Mouse (Mus musculus) lung, embryonic 14.5 days (tissue): ENCODE data around the gene Kras. TPM values are rescaled to one million over a fixed set of nuclear protein-coding genes. Genes with fewer than 3 reads are reported as not detected.

Experiments used
- ATAC-seq: fragments of 200-750 bp; cut with Nextera tagmentation; 2 replicates; pipeline ENCODE4 v1.8.0; 2017; ENCODE audit warnings: mild to moderate bottlenecking, moderate TSS enrichment, moderate library complexity; ENCODE audit not compliant: insufficient read depth
- DNase-seq: peaks from one replicate; pipeline ENCODE4 v3.0.0-alpha.2; 2015
- H3K27ac ChIP-seq: fragments of 300-500 bp; sonication (generic); 2 replicates; pipeline ENCODE4 v1.5.1; 2014; ENCODE audit warnings: low read depth, mild to moderate bottlenecking, moderate library complexity
- H3K27me3 ChIP-seq: fragments of 300-500 bp; sonication (generic); 2 replicates; pipeline ENCODE4 v1.6.1; 2014; ENCODE audit warnings: low read length, control low read depth; ENCODE audit not compliant: insufficient read depth
- H3K36me3 ChIP-seq: fragments of 300-500 bp; sonication (generic); 2 replicates; pipeline ENCODE4 v1.6.1; 2014; ENCODE audit warnings: control low read depth; ENCODE audit not compliant: insufficient read depth
- H3K4me1 ChIP-seq: fragments of 300-500 bp; sonication (generic); 2 replicates; pipeline ENCODE4 v1.6.1; 2014; ENCODE audit warnings: antibody characterized with exemption, control low read depth; ENCODE audit not compliant: insufficient read depth
- H3K4me2 ChIP-seq: fragments of 300-500 bp; sonication (generic); 2 replicates; pipeline ENCODE4 v1.6.1; 2014; ENCODE audit warnings: mild to moderate bottlenecking
- H3K4me3 ChIP-seq: fragments of 300-500 bp; sonication (generic); 2 replicates; pipeline ENCODE4 v1.5.1; 2014; ENCODE audit warnings: low read depth, low read length
- H3K9ac ChIP-seq: fragments of 300-500 bp; sonication (generic); 2 replicates; pipeline ENCODE4 v1.6.1; 2014
- H3K9me3 ChIP-seq: fragments of 300-500 bp; sonication (generic); 2 replicates; pipeline ENCODE4 v1.6.1; 2016; ENCODE audit warnings: low read depth, low read length, control low read depth
- CTCF ChIP-seq: IDR thresholded peaks from 2 replicates; pipeline ENCODE4 v1.5.1; 2016; ENCODE audit warnings: antibody characterized with exemption, low read depth
- WGBS: fragments of 180-500 bp; shearing (Covaris S2); extraction: QIAGEN DNeasy Blood & Tissue Kit; methylation state at CpG from one replicate; pipeline ENCODE4 v1.1.7; 2014; 5-methylcytosine and 5-hydroxymethylcytosine counted together
- polyA plus RNA-seq: library from polyadenylated mRNA; unstranded; fragments of >200 nt; fragmentation: Nextera tagmentation; extraction: Ambion mirVana; gene quantifications from 2 replicates; pipeline ENCODE4 v1.2.1, GENCODE M21; 2014

Gene Kras
- polyA plus RNA-seq, 1 experiment from 2014 or later, result 116 TPM

- TF ChIP-seq CTCF, result no peak
- Histone ChIP-seq H3K4me1 (no peaks in the 10 kb centered on the region), H3K27me3 (no peaks in the 10 kb centered on the region), H3K9me3 (no peaks in the 10 kb centered on the region), H3K4me2 (no peak overlapping the region), H3K27ac (no peak overlapping the region), H3K9ac (no peak overlapping the region), H3K4me3 (no peak overlapping the region), H3K36me3 (no peaks in the 10 kb centered on the region)
- DNase-seq, result no peak
- ATAC-seq, result no peak
- WGBS, result 81% methylated on average over 8 of the region's 8 CpGs
These were observed 34.2 kb upstream of the Kras start for GRCm38 (mm10) chr6:145284286-145284685.

GRCm38 (mm10) chr6:145277138-145277763, 27.2 kb upstream of the Kras start:
- Histone ChIP-seq H3K4me3 (no peak overlapping the region), H3K27ac (no peak overlapping the region), H3K9ac (no peak overlapping the region), H3K4me1 (peaks cover 10% of the 10 kb centered on the region; the same call in 1 of the 2 replicates), H3K9me3 (no peaks in the 10 kb centered on the region), H3K4me2 (no peak overlapping the region), H3K27me3 (no peaks in the 10 kb centered on the region), H3K36me3 (no peaks in the 10 kb centered on the region)
- ATAC-seq, result no peak
- TF ChIP-seq CTCF, result no peak
- no peak for DNase-seq
- 69% methylated on average over 9 of the region's 9 CpGs for WGBS

DNA sequence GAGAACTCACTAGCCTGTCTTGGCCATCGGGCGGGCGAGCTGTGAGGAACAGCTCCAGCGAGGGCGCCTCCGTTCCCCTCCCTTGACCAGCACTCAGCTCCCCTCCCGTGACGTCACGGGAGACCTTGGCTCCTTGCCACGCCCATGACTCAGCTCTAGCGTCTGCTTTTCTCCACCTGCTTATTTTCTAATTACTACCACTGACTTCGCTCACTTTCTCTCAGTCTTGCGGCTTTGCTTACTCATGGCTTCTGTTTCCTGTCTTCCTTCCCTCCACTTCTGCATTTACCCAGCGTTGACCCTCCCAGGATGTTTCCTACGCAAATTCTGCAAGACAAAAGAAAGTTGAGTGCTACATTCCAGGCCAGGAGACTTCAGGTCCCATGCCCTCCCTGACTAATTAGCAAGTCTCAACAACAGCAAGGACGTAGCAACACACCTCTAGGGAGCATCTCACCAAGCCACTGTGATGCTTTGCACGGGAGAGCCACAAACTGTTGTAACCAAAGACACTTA, 26.3 kb upstream of the Kras start:
- DNase-seq, result peak; percentile 89
- no peak for TF ChIP-seq CTCF
- Histone ChIP-seq H3K36me3 (no peaks in the 10 kb centered on the region), H3K4me2 (peak overlapping the region; percentile 50), H3K4me3 (0 out of 2 replicates have a peak overlapping the region, but pooled peaks have one; percentile 8), H3K4me1 (peaks cover 10% of the 10 kb centered on the region; the same call in 1 of the 2 replicates), H3K27ac (no peak overlapping the region), H3K9ac (no peak overlapping the region), H3K27me3 (no peaks in the 10 kb centered on the region), H3K9me3 (no peaks in the 10 kb centered on the region)
- peak; percentile 71; the same call in 1 of the 2 replicates for ATAC-seq
- 5% methylated on average over 17 of the region's 17 CpGs for WGBS

- H3K9me3 ChIP-seq, result no peaks in the 10 kb centered on the region
- DNase-seq (no peak), ATAC-seq (no peak)
- no peak for TF ChIP-seq CTCF
- 47% methylated on average over 6 of the region's 6 CpGs for WGBS
- peak overlapping the region; percentile 50 for H3K4me2 ChIP-seq
- no peak overlapping the region for H3K27ac ChIP-seq
- H3K36me3 ChIP-seq, result no peaks in the 10 kb centered on the region
- peaks cover 10% of the 10 kb centered on the region; the same call in 1 of the 2 replicates for H3K4me1 ChIP-seq
- H3K4me3 ChIP-seq, result no peak overlapping the region
- no peak overlapping the region for H3K9ac ChIP-seq
- H3K27me3 ChIP-seq, result no peaks in the 10 kb centered on the region
These were observed 25.7 kb upstream of the Kras start for GRCm38 (mm10) chr6:145275586-145276219.

GRCm38 (mm10) chr6:145273971-145274620, 24.1 kb upstream of the Kras start:
- Histone ChIP-seq H3K4me2 (no peak overlapping the region), H3K9me3 (no peaks in the 10 kb centered on the region), H3K27ac (no peak overlapping the region), H3K36me3 (no peaks in the 10 kb centered on the region), H3K27me3 (no peaks in the 10 kb centered on the region), H3K9ac (no peak overlapping the region), H3K4me1 (peaks cover 10% of the 10 kb centered on the region; the same call in 1 of the 2 replicates), H3K4me3 (no peak overlapping the region)
- DNase-seq (peak; percentile 25), ATAC-seq (no peak)
- 69% methylated on average over 12 of the region's 12 CpGs for WGBS
- TF ChIP-seq CTCF, result no peak

DNA sequence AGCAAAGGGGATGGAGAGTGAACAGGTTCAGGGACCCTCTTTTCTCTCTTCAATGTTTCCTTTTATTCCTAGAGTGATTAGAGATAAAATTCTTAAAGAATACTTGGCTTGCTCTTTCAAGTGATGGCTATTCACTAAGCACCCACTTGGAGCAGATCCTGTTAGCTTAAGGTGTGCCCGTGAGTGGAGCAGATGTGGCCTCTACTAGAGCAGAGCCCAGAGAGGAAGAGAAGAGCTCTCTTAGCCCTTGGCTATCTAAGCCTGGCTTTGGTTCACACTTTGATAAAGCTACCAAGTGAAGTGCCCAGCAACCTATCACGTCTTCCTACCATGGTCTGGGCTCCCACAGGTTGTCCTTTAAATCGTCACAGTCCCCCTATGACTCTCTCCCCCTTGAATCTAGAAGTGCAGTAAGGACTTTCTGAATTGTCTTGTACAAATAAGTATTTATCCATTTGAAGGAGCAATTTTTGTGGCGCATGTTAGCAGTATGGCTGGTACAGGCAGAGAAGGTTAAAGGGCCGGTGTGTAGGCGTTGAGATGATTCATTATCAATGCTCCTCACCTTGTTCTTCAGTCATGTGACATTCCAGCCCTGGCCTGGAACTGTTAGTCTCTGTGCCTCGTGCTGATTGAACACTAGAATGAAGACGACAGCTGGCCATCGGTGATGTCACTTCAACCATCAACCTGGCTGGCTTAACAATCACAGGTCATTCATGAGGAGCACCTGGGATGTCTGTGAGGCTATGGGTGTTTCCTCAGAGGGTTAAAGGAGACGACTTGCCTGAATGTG, 22.3 kb upstream of the Kras start:
- no peak for TF ChIP-seq CTCF
- Histone ChIP-seq H3K4me3 (no peak overlapping the region), H3K4me1 (peaks cover 10% of the 10 kb centered on the region; the same call in 1 of the 2 replicates), H3K27ac (peak overlapping the region; percentile 5; the same call in 1 of the 2 replicates), H3K9me3 (no peaks in the 10 kb centered on the region), H3K9ac (no peak overlapping the region), H3K4me2 (no peak overlapping the region), H3K36me3 (no peaks in the 10 kb centered on the region), H3K27me3 (no peaks in the 10 kb centered on the region)
- peak; percentile 79 for ATAC-seq
- DNase-seq, result peak; percentile 19
- 56% methylated on average over 10 of the region's 10 CpGs for WGBS
